Mouse (Mus musculus): ENCODE results near the gene Gm1043.

GRCm38 (mm10) chr5:37213709-37214103 lies 128.5 kb downstream of the Gm1043 start:
- TF ChIP-seq CTCF (IDR thresholded peaks at IDR 0.05; ENCODE audit: insufficient read depth, low read length), result no peak
- TF ChIP-seq POLR2A (IDR thresholded peaks at IDR 0.05; ENCODE audit: borderline replicate concordance, extremely low read depth, low read depth, low read length), result no peak

Measured in lung, adult 2 months (tissue).